Mouse (Mus musculus) spleen, adult 12 weeks (tissue): ENCODE measurements at regions not wholly inside any gene's neighbourhood (a gene's known extent, or its start where the extent isn't known, plus 50 kb on each side); places are given as distances from the start of the nearest gene placed in this dataset.
"Not testable (repeated sequence)": the region's sequence is repeated elsewhere in the genome, so short reads cannot be mapped to it uniquely, and the experiment has no call there.

Experiments used
- DNase-seq: peaks from one replicate; pipeline ENCODE4 v3.0.0; 2022; ENCODE audit warnings: low spot score

DNA sequence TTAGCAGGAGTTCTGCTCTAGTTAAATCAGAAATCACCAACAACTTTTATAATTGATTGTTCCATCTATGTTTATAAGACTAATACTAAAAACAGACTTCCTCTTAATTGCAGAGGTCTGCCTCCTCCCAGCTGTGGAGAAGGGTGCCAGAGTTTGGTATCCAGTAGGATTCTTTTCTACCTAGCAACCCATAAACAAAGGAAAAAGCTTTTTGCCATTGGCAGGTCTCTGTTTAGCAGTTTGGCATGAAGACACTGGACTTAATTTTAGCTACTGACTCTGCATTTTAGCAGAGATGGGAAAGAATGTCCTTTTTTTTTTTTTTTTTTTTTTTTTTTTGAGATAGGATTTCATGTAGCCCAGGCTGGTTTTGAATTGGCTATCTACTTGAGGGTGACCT is 1628.4 kb downstream of the A830018L16Rik start:
- DNase-seq, result no peak

DNA sequence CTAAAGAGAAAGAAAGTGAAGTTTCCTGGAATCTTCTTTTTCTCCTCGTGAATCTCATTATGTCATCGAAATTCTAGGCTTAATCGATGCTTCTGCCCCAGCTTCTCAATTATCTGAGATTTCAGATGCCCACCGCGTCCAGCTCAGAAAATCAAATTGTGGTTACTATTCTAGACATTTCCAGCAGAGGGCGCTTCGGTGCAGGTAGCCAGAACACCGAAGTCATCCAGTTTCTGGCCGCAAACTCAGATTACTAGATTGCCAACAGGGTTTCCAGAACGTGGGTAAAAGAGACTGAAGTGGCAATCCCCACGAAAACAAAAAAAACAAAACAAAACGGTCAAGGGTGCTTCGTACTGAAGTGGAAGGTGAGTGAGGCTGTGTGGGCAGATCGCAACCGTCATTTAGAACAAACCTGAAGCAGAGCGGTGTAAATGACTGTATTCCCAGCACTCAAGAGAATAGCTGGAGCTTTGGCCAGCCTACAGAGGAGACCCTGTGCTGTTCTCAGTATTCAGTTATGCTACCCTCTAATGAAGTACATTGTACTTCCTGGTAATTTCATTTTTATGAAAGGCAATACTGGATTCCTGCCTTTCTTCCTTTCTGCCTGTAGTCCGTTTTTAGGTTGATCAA is 1636.4 kb downstream of the A830018L16Rik start:
- DNase-seq, result peak; percentile 3

DNA sequence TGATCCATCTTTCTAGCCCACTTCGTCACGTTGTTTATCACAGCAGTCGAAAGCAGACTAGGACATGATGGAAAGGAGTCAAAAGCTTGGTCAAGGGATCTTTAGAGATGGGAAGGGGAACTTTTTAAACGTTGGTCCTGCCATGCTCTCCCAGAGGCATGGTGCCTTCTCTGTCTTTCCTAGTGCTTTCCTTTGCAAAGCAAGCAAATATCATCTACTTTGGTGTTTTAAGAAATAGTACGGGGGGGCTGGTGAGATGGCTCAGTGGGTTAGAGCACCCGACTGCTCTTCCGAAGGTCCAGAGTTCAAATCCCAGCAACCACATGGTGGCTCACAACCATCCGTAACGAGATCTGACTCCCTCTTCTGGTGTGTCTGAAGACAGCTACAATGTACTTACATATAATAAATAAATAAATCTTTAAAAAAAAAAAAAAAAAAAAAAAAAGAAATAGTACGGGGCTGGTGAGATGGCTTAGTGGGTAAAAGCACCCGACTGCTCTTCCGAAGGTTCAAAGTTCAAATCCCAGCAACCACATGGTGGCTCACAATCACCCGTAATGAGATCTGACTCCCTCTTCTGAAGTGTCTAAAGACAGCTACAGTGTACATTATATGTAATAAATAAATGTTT is 1637.6 kb downstream of the A830018L16Rik start:
- DNase-seq, result not testable (repeated sequence)

- DNase-seq, result no peak
These were observed 1638.2 kb downstream of the A830018L16Rik start for GRCm38 (mm10) chr1:13052067-13052460.

- DNase-seq, result no peak
These were observed 1643.8 kb downstream of the A830018L16Rik start for GRCm38 (mm10) chr1:13057741-13058140.

DNA sequence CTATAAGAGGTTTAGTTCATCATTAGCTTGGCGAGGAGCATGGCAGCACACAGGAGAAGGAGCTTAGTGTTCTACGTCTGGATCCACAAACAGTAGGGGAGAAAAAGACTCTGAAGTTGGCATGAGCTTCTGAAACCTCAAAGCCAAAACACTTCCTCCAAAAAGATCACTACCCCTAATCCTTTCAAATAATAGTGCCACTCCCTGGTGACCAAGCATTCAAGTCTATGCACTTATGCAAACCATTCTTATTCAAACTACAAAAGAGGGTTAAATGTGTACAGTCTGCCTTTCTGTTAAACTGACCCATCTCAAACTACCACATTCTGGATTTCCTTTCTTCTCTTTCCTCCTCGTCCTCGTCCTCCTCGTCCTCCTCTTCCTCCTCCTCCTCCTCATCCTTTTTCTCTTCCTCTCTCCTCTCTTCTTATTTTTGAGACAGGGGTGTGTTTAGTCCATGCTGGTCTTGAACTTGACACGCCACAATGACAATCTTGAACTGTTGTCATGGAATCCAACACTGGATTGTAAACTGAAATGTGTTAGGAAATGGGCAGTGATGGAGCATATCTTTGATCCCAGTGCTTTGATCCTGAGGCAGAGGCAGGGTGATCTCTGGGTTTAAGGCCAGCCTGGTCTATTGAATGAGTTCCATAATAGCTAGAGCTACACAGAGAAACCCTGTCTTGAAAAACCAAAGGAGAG is 1645.9 kb downstream of the A830018L16Rik start:
- no peak for DNase-seq
